Mouse (Mus musculus) stomach, postnatal 0 days (tissue): Measurements from ENCODE around the gene Ino80.

Experiments used
- CTCF ChIP-seq: IDR thresholded peaks from 2 replicates; pipeline ENCODE4 v1.5.1; 2016; ENCODE audit warnings: antibody characterized with exemption, low read depth, mild to moderate bottlenecking, moderate library complexity
- EP300 ChIP-seq: optimal IDR thresholded peaks from 2 replicates; pipeline ENCODE3; 2016; ENCODE audit warnings: antibody characterized with exemption

DNA sequence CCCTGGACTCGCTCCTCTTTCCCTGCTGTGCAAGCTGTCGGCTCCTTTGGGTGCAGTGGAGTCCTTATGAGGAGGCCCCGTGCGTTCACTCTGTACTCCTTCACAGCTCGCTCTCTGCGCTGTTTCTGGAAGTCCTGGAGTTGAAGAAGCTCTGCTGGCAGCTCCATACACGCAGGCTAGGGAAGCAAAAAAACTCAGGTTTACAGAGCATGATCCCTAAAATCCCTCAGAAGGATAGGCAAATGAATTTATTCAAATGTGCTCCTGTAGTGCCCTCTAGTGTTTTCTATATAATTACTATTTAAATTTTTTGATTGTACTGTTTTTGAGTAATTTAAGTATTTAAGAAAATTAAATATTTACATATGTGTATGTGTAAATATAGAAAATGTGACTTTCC is 43.1 kb upstream of the Ino80 start:
- TF ChIP-seq CTCF (peak; percentile 65), EP300 (no peak)
